Mouse (Mus musculus) hindbrain, embryonic 11.5 days (tissue): ENCODE data around the gene Atg9a. TPM values are rescaled to one million over a fixed set of nuclear protein-coding genes. Genes with fewer than 3 reads are reported as not detected.

Source experiments
- ATAC-seq: fragments of 200-750 bp; cut with Nextera tagmentation; 2 replicates; pipeline ENCODE4 v1.8.0; 2017; ENCODE audit warnings: mild to moderate bottlenecking, moderate TSS enrichment, moderate library complexity; ENCODE audit not compliant: low FRiP score
- DNase-seq: peaks from one replicate; pipeline ENCODE4 v3.0.0-alpha.2; 2015; ENCODE audit warnings: low spot score
- H3K27ac ChIP-seq: fragments of 300-500 bp; sonication (generic); 2 replicates; pipeline ENCODE4 v1.5.1; 2014; ENCODE audit warnings: mild to moderate bottlenecking, low read depth, low read length
- H3K27me3 ChIP-seq: fragments of 300-500 bp; sonication (generic); 2 replicates; pipeline ENCODE4 v1.6.1; 2014; ENCODE audit warnings: mild to moderate bottlenecking, low read length, moderate library complexity, mixed read lengths; ENCODE audit not compliant: control insufficient read depth, insufficient read depth
- H3K36me3 ChIP-seq: fragments of 300-500 bp; sonication (generic); 2 replicates; pipeline ENCODE4 v1.6.1; 2014; ENCODE audit warnings: mild to moderate bottlenecking, low read length, moderate library complexity, mixed read lengths; ENCODE audit not compliant: control insufficient read depth, insufficient read depth
- H3K4me1 ChIP-seq: fragments of 300-500 bp; sonication (generic); replicated peaks from 2 replicates; pipeline ENCODE4 v1.6.1; 2014; ENCODE audit warnings: low read length, mixed read lengths; ENCODE audit not compliant: control insufficient read depth, insufficient read depth
- H3K4me2 ChIP-seq: fragments of 300-500 bp; sonication (generic); replicated peaks from 2 replicates; pipeline ENCODE4 v1.6.1; 2014; ENCODE audit warnings: mild to moderate bottlenecking, low read depth, low read length
- H3K4me3 ChIP-seq: fragments of 300-500 bp; sonication (generic); 2 replicates; pipeline ENCODE4 v1.5.1; 2014; ENCODE audit warnings: low read depth, low read length
- H3K9ac ChIP-seq: fragments of 300-500 bp; sonication (generic); 2 replicates; pipeline ENCODE4 v1.6.1; 2014; ENCODE audit warnings: low read depth, low read length
- H3K9me3 ChIP-seq: fragments of 300-500 bp; sonication (generic); 2 replicates; pipeline ENCODE4 v1.6.1; 2016; ENCODE audit warnings: low read length; ENCODE audit not compliant: control insufficient read depth
- WGBS: fragments of 180-500 bp; shearing (Covaris S2); extraction: QIAGEN DNeasy Blood & Tissue Kit; methylation state at CpG from one replicate; pipeline ENCODE4 v1.1.7; 2014; 5-methylcytosine and 5-hydroxymethylcytosine counted together
- polyA plus RNA-seq: library from polyadenylated mRNA; unstranded; fragments of >200 nt; fragmentation: Nextera tagmentation; extraction: Ambion mirVana; gene quantifications from 2 replicates; pipeline ENCODE4 v1.2.1, GENCODE M21; 2014

The Atg9a gene
- polyA plus RNA-seq, 1 experiment from 2014 or later = 17.4 TPM

- Histone ChIP-seq H3K9me3 (no peaks in the 10 kb centered on the region), H3K36me3 (0 out of 2 replicates have a peak, but pooled peaks cover 2% of the 10 kb centered on the region), H3K4me2 (peak overlapping the region; percentile 51), H3K4me3 (peak overlapping the region; percentile 68), H3K4me1 (0 out of 2 replicates have a peak, but pooled peaks cover 4% of the 10 kb centered on the region), H3K27me3 (no peaks in the 10 kb centered on the region), H3K9ac (peak overlapping the region; percentile 52), H3K27ac (peak overlapping the region; percentile 79; the same call in 1 of the 2 replicates)
- no peak for DNase-seq
- 10% methylated on average over 7 of the region's 7 CpGs for WGBS
- ATAC-seq = peak; percentile 49
Observed at GRCm38 (mm10) chr1:75168093-75168471, 23.9 kb downstream of the Atg9a start.

DNA sequence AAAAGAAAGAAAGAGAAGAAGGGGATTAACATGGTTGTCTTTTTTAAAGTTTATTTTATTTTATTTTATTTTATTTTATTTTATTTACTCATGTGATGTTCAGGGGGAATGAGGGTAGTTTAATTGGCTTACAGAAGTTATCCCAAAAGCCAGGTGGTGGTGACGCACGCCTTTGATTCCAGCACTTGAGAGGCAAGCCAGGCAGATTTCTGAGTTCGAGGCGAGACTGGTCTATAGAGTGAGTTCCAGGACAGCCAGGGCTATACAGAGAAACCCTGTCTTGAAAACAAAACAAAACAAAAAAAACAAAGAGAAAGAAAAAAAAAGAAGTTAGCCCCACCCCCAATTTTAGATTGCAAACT is 31.8 kb downstream of the Atg9a start:
- no peaks in the 10 kb centered on the region for H3K27me3 ChIP-seq

DNA sequence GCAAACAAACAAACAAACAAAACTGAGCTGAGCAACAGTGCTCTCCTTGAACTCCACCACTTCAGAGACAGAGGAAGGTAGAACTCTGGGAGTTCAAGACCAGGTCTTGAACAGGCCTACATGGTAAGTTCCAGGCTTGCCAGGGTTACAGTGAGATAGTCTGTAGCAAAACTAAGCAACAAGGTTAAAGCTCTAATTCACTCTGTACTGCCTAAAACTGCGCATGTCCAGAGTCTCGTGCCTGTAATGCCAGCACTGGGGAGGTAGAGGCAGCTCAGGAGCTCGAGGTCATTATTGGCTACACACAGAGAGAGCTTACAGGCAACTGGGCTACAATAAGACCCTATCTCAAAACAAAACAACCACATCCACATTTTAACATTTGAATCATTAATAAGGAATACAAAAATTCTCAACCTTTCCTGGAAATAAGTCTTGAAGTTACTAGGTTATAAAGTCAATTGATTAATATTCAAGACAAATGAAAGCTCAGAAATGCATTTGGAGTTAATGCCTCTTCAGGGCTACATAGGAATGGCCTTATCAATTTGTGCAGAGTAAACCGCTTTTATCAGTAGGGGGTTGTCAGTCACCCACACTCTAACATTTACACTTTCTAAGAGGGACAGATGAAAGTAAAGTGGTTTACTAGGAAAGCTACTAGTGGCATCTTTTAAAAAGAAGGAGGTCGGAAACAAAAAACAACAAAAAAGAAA is 32.3 kb downstream of the Atg9a start:
- Histone ChIP-seq H3K9ac (no peak overlapping the region), H3K27ac (no peak overlapping the region), H3K4me3 (no peak overlapping the region), H3K9me3 (no peaks in the 10 kb centered on the region), H3K36me3 (no peaks in the 10 kb centered on the region), H3K4me2 (no peak overlapping the region), H3K4me1 (no peaks in the 10 kb centered on the region), H3K27me3 (no peaks in the 10 kb centered on the region)
- DNase-seq = no peak
- no peak for ATAC-seq
- 72% methylated on average over 5 of the region's 5 CpGs for WGBS

More for the DNA sequence above, 31.8 kb downstream of the Atg9a start:
- H3K9ac ChIP-seq = no peak overlapping the region
- H3K27ac ChIP-seq = no peak overlapping the region
- no peaks in the 10 kb centered on the region for H3K36me3 ChIP-seq
- no peaks in the 10 kb centered on the region for H3K9me3 ChIP-seq
- H3K4me3 ChIP-seq = no peak overlapping the region
- H3K4me2 ChIP-seq = no peak overlapping the region
- WGBS = 79% methylated on average over 4 of the region's 4 CpGs
- ATAC-seq = no peak
- no peak for DNase-seq
- H3K4me1 ChIP-seq = no peaks in the 10 kb centered on the region

DNA sequence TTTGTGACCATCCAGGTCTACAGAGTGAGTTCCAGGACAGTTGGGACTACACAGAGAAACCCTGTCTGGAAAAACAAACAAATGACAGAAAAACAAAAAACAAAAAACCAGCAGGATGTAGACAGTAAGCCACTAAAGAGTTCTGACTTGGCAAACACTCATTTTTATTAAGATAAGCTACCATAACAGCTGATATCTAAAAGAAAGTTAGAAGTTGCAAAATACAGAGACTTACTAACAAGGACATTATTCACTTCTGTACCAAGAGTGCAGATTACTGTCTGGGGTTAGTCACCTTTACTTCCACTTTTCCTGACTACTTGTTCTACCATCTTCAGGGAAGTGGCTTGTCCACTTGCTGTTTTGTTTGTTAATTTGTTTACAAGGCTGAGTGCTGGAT is 33.0 kb downstream of the Atg9a start:
- Histone ChIP-seq H3K27ac (no peak overlapping the region), H3K9me3 (no peaks in the 10 kb centered on the region), H3K4me2 (no peak overlapping the region), H3K4me3 (no peak overlapping the region), H3K9ac (no peak overlapping the region), H3K4me1 (no peaks in the 10 kb centered on the region), H3K27me3 (no peaks in the 10 kb centered on the region), H3K36me3 (no peaks in the 10 kb centered on the region)
- ATAC-seq (no peak), DNase-seq (no peak)

DNA sequence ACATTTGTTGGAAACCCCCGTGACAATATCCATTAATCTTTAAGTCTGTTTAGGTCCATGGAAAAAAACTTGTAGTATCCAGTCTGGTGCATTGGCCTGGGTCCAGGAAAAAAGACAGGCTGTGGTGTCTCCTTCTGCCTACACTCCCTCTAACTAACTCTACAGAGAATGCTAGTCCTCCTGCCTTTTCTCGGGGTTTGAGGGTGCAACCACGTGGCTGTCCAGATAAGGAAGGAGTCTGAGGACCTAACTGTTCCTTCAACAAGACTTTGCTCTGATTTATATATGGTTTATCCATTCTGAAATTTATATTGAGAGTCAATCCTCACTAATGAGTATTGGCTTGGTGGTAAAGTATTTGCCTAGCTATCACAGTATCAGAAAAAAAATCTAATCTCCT is 36.2 kb downstream of the Atg9a start:
- Histone ChIP-seq H3K9ac (no peak overlapping the region), H3K4me3 (no peak overlapping the region), H3K4me1 (no peaks in the 10 kb centered on the region), H3K36me3 (no peaks in the 10 kb centered on the region), H3K27me3 (no peaks in the 10 kb centered on the region), H3K9me3 (no peaks in the 10 kb centered on the region), H3K27ac (no peak overlapping the region), H3K4me2 (no peak overlapping the region)
- DNase-seq (no peak), ATAC-seq (no peak)
- whole genome bisulfite sequencing = 74% methylated on average over 3 of the region's 3 CpGs

DNA sequence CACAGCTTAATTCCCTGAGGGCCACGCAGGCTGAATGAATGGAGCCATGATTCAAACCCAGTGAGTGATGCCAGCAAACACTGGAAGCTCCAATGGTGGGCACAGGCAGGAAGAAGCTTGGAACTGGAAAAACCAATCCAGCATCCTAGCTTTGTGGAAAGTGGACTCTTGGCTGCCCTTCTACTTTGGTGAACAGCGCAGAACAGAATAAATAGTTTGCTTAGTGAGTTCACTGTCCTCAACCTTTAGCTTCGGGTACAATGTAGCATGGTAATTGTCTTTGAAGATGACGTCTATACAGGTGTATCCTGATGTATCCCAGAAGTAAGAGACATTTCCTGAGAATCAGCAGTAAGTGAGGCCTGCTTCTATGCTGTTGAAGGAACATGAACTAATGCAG is 43.3 kb downstream of the Atg9a start:
- Histone ChIP-seq H3K36me3 (peaks cover 7% of the 10 kb centered on the region; the same call in 1 of the 2 replicates), H3K4me1 (0 out of 2 replicates have a peak, but pooled peaks cover 5% of the 10 kb centered on the region)
- 92% methylated on average over 4 of the region's 4 CpGs for WGBS

GRCm38 (mm10) chr1:75147411-75148135 is 44.4 kb downstream of the Atg9a start:
- peaks cover 7% of the 10 kb centered on the region; the same call in 1 of the 2 replicates for H3K4me1 ChIP-seq
- WGBS = 85% methylated on average over 7 of the region's 7 CpGs
- ATAC-seq (no peak), DNase-seq (no peak)
- H3K9me3 ChIP-seq = no peaks in the 10 kb centered on the region
- no peak overlapping the region for H3K27ac ChIP-seq
- H3K4me3 ChIP-seq = no peak overlapping the region
- no peaks in the 10 kb centered on the region for H3K27me3 ChIP-seq
- H3K36me3 ChIP-seq = peaks cover 7% of the 10 kb centered on the region; the same call in 1 of the 2 replicates
- no peak overlapping the region for H3K4me2 ChIP-seq
- no peak overlapping the region for H3K9ac ChIP-seq

More for the DNA sequence above, 43.3 kb downstream of the Atg9a start:
- Histone ChIP-seq H3K9me3 (no peaks in the 10 kb centered on the region), H3K4me2 (no peak overlapping the region), H3K9ac (no peak overlapping the region), H3K27ac (no peak overlapping the region), H3K27me3 (no peaks in the 10 kb centered on the region), H3K4me3 (no peak overlapping the region)
- ATAC-seq = no peak
- no peak for DNase-seq

- ATAC-seq = no peak
- no peak overlapping the region for H3K9ac ChIP-seq
- DNase-seq = no peak
- H3K27ac ChIP-seq = no peak overlapping the region
- no peak overlapping the region for H3K4me3 ChIP-seq
- H3K27me3 ChIP-seq = no peaks in the 10 kb centered on the region
- WGBS = 92% methylated on average over 3 of the region's 3 CpGs
- peaks cover 7% of the 10 kb centered on the region; the same call in 1 of the 2 replicates for H3K36me3 ChIP-seq
- peaks cover 9% of the 10 kb centered on the region; the same call in 1 of the 2 replicates for H3K4me1 ChIP-seq
- H3K4me2 ChIP-seq = no peak overlapping the region
- no peaks in the 10 kb centered on the region for H3K9me3 ChIP-seq
Observed at GRCm38 (mm10) chr1:75145589-75145988, 46.4 kb downstream of the Atg9a start.
